Mouse (Mus musculus) adrenal gland, postnatal 14 days (tissue): ENCODE measurements around the gene Fance. TPM values are rescaled to one million over a fixed set of nuclear protein-coding genes. Genes with fewer than 3 reads are reported as not detected.

Source experiments
- total RNA-seq: library from RNA; stranded (reverse); gene quantifications from 2 replicates; pipeline ENCODE4 v1.2.3, GENCODE M21; 2021

Fance gene
- total RNA-seq, 1 experiment from 2014 or later, result 20.5 TPM

Other genes with a start within 250 kb of the Fance start
- not detected in 2 replicates for gene Tcp11, start 232.9 kb upstream of the Fance start, total RNA-seq
- gene Scube3, start 171.4 kb upstream of the Fance start, total RNA-seq, result 10.9 and 11.9 TPM in 2 replicates
- gene Zfp523, start 136.4 kb upstream of the Fance start, total RNA-seq, result 36.8 and 43.4 TPM in 2 replicates
- 3.3 and 8.9 TPM in 2 replicates for gene Def6, start 105.7 kb upstream of the Fance start, total RNA-seq
- 36.1 and 39.8 TPM in 2 replicates for gene Ppard, start 80.8 kb upstream of the Fance start, total RNA-seq
- 814 and 958 TPM in 2 replicates for gene Rpl10a, start 15.0 kb downstream of the Fance start, total RNA-seq
- 10.6 and 11.4 TPM in 2 replicates for gene Tead3, start 37.3 kb downstream of the Fance start, total RNA-seq
- 0.71 TPM in 1 of 2 replicates, not detected in the other for gene Tulp1, start 51.7 kb downstream of the Fance start, total RNA-seq
- gene Fkbp5, start 204.0 kb downstream of the Fance start, total RNA-seq, result 73.0 and 118 TPM in 2 replicates
- not detected in 2 replicates for gene Armc12, start 217.3 kb downstream of the Fance start, total RNA-seq
- gene Clpsl2, start 235.9 kb downstream of the Fance start, total RNA-seq, result not detected in 2 replicates
- not detected in 2 replicates for gene Clps, start 247.2 kb downstream of the Fance start, total RNA-seq